Mouse (Mus musculus) kidney, postnatal 0 days (tissue): ENCODE measurements around the gene Itih4. TPM values are rescaled to one million over a fixed set of nuclear protein-coding genes. Genes with fewer than 3 reads are reported as not detected.

ENCODE experiments used
- ATAC-seq: fragments of 200-750 bp; cut with Nextera tagmentation; replicated peaks from 2 replicates; pipeline ENCODE4 v1.8.0; 2017; ENCODE audit warnings: low read depth, moderate number of reproducible peaks, moderate TSS enrichment, moderate library complexity; ENCODE audit not compliant: low FRiP score
- DNase-seq: peaks from one replicate; pipeline ENCODE4 v3.0.0-alpha.2; 2016; ENCODE audit warnings: low spot score
- H3K27ac ChIP-seq: fragments of 300-500 bp; sonication (generic); 2 replicates; pipeline ENCODE4 v1.5.1; 2014; ENCODE audit warnings: mild to moderate bottlenecking
- H3K27me3 ChIP-seq: fragments of 300-500 bp; sonication (generic); 2 replicates; pipeline ENCODE4 v1.6.1; 2014; ENCODE audit warnings: low read length, mixed read lengths; ENCODE audit not compliant: insufficient read depth
- H3K36me3 ChIP-seq: fragments of 300-500 bp; sonication (generic); 2 replicates; pipeline ENCODE4 v1.6.1; 2014; ENCODE audit warnings: low read length, mixed read lengths; ENCODE audit not compliant: insufficient read depth
- H3K4me1 ChIP-seq: fragments of 300-500 bp; sonication (generic); replicated peaks from 2 replicates; pipeline ENCODE4 v1.6.1; 2014; ENCODE audit warnings: antibody characterized with exemption, low read length, mixed read lengths; ENCODE audit not compliant: insufficient read depth
- H3K4me2 ChIP-seq: fragments of 300-500 bp; sonication (generic); 2 replicates; pipeline ENCODE4 v1.6.1; 2014; ENCODE audit warnings: mild to moderate bottlenecking, low read length, moderate library complexity, mixed read lengths
- H3K4me3 ChIP-seq: fragments of 300-500 bp; sonication (generic); replicated peaks from 2 replicates; pipeline ENCODE4 v1.5.1; 2014; ENCODE audit warnings: low read depth, low read length
- H3K9ac ChIP-seq: fragments of 300-500 bp; sonication (generic); 2 replicates; pipeline ENCODE4 v1.6.1; 2014; ENCODE audit warnings: low read depth, low read length
- H3K9me3 ChIP-seq: fragments of 300-500 bp; sonication (generic); replicated peaks from 2 replicates; pipeline ENCODE4 v1.6.1; 2016; ENCODE audit warnings: low read length, inconsistent platforms, mixed read lengths
- CTCF ChIP-seq: IDR thresholded peaks from 2 replicates; pipeline ENCODE4 v1.5.1; 2016; ENCODE audit warnings: antibody characterized with exemption, low read depth, mild to moderate bottlenecking, moderate library complexity
- WGBS: fragments of 180-500 bp; shearing (Covaris S2); extraction: QIAGEN DNeasy Blood & Tissue Kit; methylation state at CpG from one replicate; pipeline ENCODE4 v1.1.7; 2014; 5-methylcytosine and 5-hydroxymethylcytosine counted together
- polyA plus RNA-seq: library from polyadenylated mRNA; unstranded; fragments of >200 nt; fragmentation: Nextera tagmentation; extraction: Ambion mirVana; gene quantifications from 2 replicates; pipeline ENCODE4 v1.2.1, GENCODE M21; 2015

Gene Itih4
- polyA plus RNA-seq, 1 experiment from 2014 or later, result 0.17 TPM

DNA sequence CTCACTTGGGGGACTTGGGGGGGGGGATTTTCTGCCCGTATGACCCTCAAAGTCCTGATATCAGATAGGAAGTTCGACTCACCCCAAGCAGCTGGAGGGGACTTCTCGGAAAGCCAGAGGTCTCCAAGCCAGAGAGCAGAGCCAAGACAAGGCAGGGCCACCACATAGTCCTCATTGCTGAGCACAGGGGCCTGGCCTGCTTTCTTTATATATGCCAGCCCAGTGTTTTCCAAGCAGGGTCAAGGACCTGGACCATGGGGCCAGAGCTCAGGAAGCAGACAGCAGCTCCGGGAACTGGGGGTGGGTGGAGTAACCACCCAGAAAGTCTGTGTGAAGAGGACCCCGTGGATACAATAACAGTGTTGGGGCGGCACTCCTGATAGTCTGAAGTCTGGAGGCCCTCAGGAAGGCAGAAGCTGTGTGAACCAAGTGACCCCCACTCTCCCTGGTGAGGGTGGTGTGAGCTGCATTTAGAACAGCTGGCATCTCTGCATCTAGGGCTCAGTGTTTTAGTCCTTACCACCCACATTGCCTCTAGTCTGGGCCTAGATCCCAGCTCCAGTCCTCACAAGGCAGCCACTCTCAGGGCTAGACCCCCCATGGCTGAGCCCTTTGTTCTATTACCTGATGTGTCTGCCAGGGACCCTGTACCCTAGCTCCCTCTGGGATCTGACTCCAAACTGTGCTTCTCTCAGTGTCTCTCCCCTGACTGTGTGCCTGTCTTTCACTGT, 37.3 kb downstream of the Itih4 start, which contains the start of gene Itih3:
TSS of gene Itih3 (minus strand) at position 386 of the 731 bp plus-strand sequence.
- Histone ChIP-seq H3K4me1 (no peaks in the 10 kb centered on the region), H3K4me2 (no peak within 1 kb of the TSS), H3K36me3 (no peaks in the 10 kb centered on the region), H3K9me3 (no peaks in the 10 kb centered on the region), H3K27me3 (no peaks in the 10 kb centered on the region), H3K4me3 (no peak within 1 kb of the TSS), H3K27ac (no peak within 1 kb of the TSS), H3K9ac (no peak within 1 kb of the TSS)
- TF ChIP-seq CTCF, result no peak
- WGBS, result 51% methylated on average over 6 of the region's 6 CpGs
- DNase-seq (no peak), ATAC-seq (no peak)

DNA sequence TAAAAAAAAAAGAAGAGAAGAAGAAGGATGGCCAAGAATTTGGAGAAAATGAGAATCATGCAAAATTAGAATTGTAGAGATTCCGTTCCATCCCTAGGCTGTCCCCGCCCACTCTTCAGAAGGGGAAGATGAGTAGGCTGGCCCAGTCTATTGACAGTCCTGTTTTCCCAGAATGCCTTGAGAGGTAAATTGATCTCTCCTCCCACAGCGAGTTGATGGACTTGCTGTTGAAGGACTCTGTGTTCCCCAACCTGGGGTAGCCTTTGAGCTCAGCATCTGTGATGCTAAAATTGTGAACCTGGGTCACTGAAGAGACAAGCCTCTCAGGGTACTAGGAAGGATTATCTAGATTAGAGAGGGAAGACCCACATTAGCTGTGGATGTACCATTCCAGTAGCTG, 39.2 kb downstream of the Itih4 start:
- no peak for TF ChIP-seq CTCF
- H3K27ac ChIP-seq, result no peak overlapping the region
- no peaks in the 10 kb centered on the region for H3K27me3 ChIP-seq
- H3K4me2 ChIP-seq, result no peak overlapping the region
- H3K4me1 ChIP-seq, result no peaks in the 10 kb centered on the region
- 85% methylated on average over 3 of the region's 3 CpGs for WGBS
- no peak for ATAC-seq
- no peak overlapping the region for H3K9ac ChIP-seq
- H3K4me3 ChIP-seq, result no peak overlapping the region
- H3K36me3 ChIP-seq, result no peaks in the 10 kb centered on the region
- no peaks in the 10 kb centered on the region for H3K9me3 ChIP-seq
- no peak for DNase-seq

GRCm38 (mm10) chr14:30930386-30930785, 44.1 kb downstream of the Itih4 start:
- H3K4me1 ChIP-seq, result no peaks in the 10 kb centered on the region
- no peak for DNase-seq
- TF ChIP-seq CTCF, result no peak
- H3K9me3 ChIP-seq, result no peaks in the 10 kb centered on the region
- ATAC-seq, result no peak
- H3K9ac ChIP-seq, result no peak overlapping the region
- H3K4me3 ChIP-seq, result no peak overlapping the region
- WGBS, result 86% methylated on average over 4 of the region's 4 CpGs
- no peaks in the 10 kb centered on the region for H3K27me3 ChIP-seq
- no peaks in the 10 kb centered on the region for H3K36me3 ChIP-seq
- H3K27ac ChIP-seq, result no peak overlapping the region
- no peak overlapping the region for H3K4me2 ChIP-seq

DNA sequence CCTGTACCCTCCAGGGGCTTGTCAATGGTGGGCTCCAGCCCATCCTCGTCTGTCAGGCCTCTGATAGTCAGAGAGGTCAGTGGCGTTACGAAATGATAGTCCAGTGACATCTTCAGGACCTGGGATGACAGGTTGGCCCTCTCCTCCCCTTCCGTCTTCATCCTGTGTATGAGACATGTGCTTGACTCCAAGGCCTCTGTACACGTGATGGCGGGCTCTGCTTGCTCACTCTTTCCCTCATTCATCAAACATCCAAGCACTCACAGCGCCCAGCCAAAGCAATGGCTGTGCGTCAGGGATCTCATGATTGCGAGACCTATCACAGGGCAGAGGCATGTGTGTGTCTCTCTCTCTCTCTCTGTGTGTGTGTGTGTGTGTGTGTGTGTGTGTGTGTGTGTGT, 47.1 kb downstream of the Itih4 start:
- no peaks in the 10 kb centered on the region for H3K27me3 ChIP-seq
- no peak for DNase-seq
- H3K9ac ChIP-seq, result no peak overlapping the region
- ATAC-seq, result no peak
- H3K36me3 ChIP-seq, result no peaks in the 10 kb centered on the region
- H3K4me2 ChIP-seq, result no peak overlapping the region
- no peak for TF ChIP-seq CTCF
- no peak overlapping the region for H3K4me3 ChIP-seq
- H3K4me1 ChIP-seq, result no peaks in the 10 kb centered on the region
- H3K9me3 ChIP-seq, result no peaks in the 10 kb centered on the region
- 84% methylated on average over 9 of the region's 9 CpGs for WGBS
- H3K27ac ChIP-seq, result no peak overlapping the region

DNA sequence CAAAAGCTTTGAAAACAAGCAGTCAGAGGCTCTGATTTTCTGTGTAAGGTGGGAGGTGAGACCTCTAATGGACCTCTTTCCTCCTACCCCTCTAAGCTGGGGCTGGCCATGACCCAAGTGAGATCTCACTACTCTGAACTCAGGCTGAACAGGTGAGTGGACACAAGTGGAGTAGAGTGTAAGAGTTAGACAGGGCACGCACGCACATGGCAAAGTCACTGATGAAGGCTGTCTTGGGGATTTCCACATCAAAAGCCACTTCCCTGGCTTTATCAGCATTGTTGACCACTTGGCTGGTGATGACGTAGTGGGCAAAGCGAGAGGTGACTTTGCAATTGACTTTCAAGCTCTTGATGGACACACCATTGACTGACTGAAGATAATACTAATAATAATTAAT, 56.0 kb downstream of the Itih4 start:
- no peak overlapping the region for H3K4me2 ChIP-seq
- no peaks in the 10 kb centered on the region for H3K4me1 ChIP-seq
- no peak overlapping the region for H3K27ac ChIP-seq
- H3K9ac ChIP-seq, result no peak overlapping the region
- DNase-seq (no peak), ATAC-seq (no peak)
- H3K27me3 ChIP-seq, result no peaks in the 10 kb centered on the region
- H3K4me3 ChIP-seq, result no peak overlapping the region
- no peaks in the 10 kb centered on the region for H3K9me3 ChIP-seq
- H3K36me3 ChIP-seq, result no peaks in the 10 kb centered on the region
- no peak for TF ChIP-seq CTCF
- 90% methylated on average over 4 of the region's 4 CpGs for WGBS

- H3K27me3 ChIP-seq, result no peaks in the 10 kb centered on the region
- no peak for TF ChIP-seq CTCF
- no peak within 1 kb of the TSS for H3K4me3 ChIP-seq
- DNase-seq (no peak), ATAC-seq (no peak)
- H3K4me1 ChIP-seq, result no peaks in the 10 kb centered on the region
- H3K4me2 ChIP-seq, result no peak within 1 kb of the TSS
- 69% methylated on average over 7 of the region's 7 CpGs for WGBS
- no peak within 1 kb of the TSS for H3K9ac ChIP-seq
- no peak within 1 kb of the TSS for H3K27ac ChIP-seq
- H3K36me3 ChIP-seq, result no peaks in the 10 kb centered on the region
- no peaks in the 10 kb centered on the region for H3K9me3 ChIP-seq
Measured at GRCm38 (mm10) chr14:30943038-30943437, 56.8 kb downstream of the Itih4 start, which contains the start of gene Itih1. Itih1 (minus strand) TSS chr14:30943289.
